Mouse (Mus musculus): ENCODE measurements around the gene Olfr23. TPM values are rescaled to one million over a fixed set of nuclear protein-coding genes. Genes with fewer than 3 reads are reported as not detected.
"Not testable (repeated sequence)": the region's sequence is repeated elsewhere in the genome, so short reads cannot be mapped to it uniquely, and the experiment has no call there.

Gene Olfr23
- total RNA-seq (2015; ENCODE audit: low replicate concordance) (not detected in 2 replicates), total RNA-seq (2017; ENCODE audit: low replicate concordance) (not detected in 2 replicates)

DNA sequence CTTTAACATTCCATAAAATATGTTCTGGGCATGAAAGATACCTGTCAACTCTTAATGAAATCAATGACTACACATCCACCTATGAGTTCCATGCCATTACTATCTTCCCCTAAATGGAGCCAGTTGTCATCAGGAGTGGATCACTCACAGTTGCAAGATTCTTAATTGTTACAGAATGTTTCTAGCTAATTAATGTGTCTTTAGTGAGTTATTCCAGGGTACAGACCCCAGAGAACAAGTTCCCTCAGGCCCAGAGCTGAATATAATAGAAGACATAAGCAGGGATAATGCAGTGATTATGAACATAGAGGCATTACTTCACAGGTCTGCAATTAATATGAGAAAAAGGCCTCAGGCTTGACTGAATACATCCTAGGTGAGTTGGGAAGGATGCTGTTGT, at the start of gene Olfr23:
Olfr23 (plus strand) TSS at position 301 of the 400 bp plus-strand sequence.
- ATAC-seq (replicated peaks; ENCODE audit: low FRiP score, poor library complexity, severe bottlenecking): no peak

- no peak for ATAC-seq (replicated peaks; ENCODE audit: low FRiP score, poor library complexity, severe bottlenecking)
Measured at GRCm38 (mm10) chr11:73890671-73891070, 45.8 kb upstream of the Olfr23 start, which contains the start of gene Olfr394. Gene Olfr394 (minus strand): TSS chr11:73890771.

- not testable (repeated sequence) for ATAC-seq (replicated peaks; ENCODE audit: low FRiP score, poor library complexity, severe bottlenecking)
Measured at GRCm38 (mm10) chr11:73909199-73909598, 27.3 kb upstream of the Olfr23 start, which contains the start of gene Olfr395. Gene Olfr395 (minus strand): TSS chr11:73909299.

DNA sequence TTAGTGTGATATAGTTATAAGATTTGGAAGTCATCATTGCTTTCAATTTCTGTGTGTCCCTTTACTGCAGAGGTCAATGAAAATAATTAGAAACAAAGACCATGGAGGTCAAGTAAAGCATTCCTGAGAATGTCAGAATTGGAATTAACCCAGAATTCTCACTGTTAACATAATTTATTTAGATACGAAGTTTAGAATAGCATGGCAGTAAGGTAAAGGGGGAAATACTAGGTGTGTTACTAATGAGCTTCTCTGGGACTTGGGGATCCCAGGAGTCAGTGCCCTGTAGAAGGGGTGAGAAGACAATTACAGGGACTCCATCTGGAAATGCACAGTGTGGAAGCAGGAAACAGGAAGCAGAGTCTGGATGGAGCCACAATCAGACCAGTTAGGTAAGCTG, 24.0 kb downstream of the Olfr23 start, which contains the start of gene Olfr397:
Olfr397 (plus strand) TSS at position 301 of the 400 bp plus-strand sequence.
- no peak for ATAC-seq (replicated peaks; ENCODE audit: low FRiP score, poor library complexity, severe bottlenecking)

DNA sequence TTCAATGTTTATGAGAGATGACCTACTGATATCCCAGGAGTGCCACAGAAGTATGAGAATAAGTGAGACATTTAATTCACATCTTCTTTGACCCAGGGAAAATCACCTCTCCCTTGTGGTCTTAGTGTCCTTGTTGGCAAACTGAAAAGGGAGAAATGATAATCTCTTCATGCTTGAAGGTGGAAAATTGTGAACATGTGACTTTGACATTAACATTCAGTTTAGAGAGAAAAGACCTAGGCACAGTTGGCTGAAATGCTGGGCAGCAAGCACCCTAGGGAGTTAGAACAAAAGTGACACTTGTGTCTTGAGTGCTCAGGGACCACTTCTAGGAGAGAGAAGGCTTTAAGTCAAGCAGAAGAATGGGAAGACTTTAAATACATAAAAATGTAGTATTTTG, 53.8 kb downstream of the Olfr23 start, which contains the start of gene Olfr398:
Olfr398 (minus strand) TSS at position 101 of the 400 bp plus-strand sequence.
- ATAC-seq (replicated peaks; ENCODE audit: low FRiP score, poor library complexity, severe bottlenecking): no peak

Other genes with a start within 250 kb of the Olfr23 start
- gene Zfp735, start 247.9 kb upstream of the Olfr23 start, total RNA-seq (2015; ENCODE audit: low replicate concordance): not detected in 2 replicates
- not detected in 2 replicates for gene Zfp735, start 247.9 kb upstream of the Olfr23 start, total RNA-seq (2017; ENCODE audit: low replicate concordance)
- gene Olfr389, start 156.0 kb upstream of the Olfr23 start, total RNA-seq (2015; ENCODE audit: low replicate concordance): not detected in 2 replicates
- gene Olfr389, start 156.0 kb upstream of the Olfr23 start, total RNA-seq (2017; ENCODE audit: low replicate concordance): not detected in 2 replicates
- not detected in 2 replicates for gene Olfr390, start 153.7 kb upstream of the Olfr23 start, total RNA-seq (2015; ENCODE audit: low replicate concordance)
- gene Olfr390, start 153.7 kb upstream of the Olfr23 start, total RNA-seq (2017; ENCODE audit: low replicate concordance): not detected in 2 replicates
- gene Olfr391-ps, start 133.6 kb upstream of the Olfr23 start, total RNA-seq (2015; ENCODE audit: low replicate concordance): not detected in 2 replicates
- gene Olfr391-ps, start 133.6 kb upstream of the Olfr23 start, total RNA-seq (2017; ENCODE audit: low replicate concordance): not detected in 2 replicates
- not detected in 2 replicates for gene Olfr392, start 119.6 kb upstream of the Olfr23 start, total RNA-seq (2015; ENCODE audit: low replicate concordance)
- 0.51 TPM in 1 of 2 replicates, not detected in the other for gene Olfr392, start 119.6 kb upstream of the Olfr23 start, total RNA-seq (2017; ENCODE audit: low replicate concordance)
- not detected in 2 replicates for gene Olfr393, start 85.2 kb upstream of the Olfr23 start, total RNA-seq (2015; ENCODE audit: low replicate concordance)
- not detected in 2 replicates for gene Olfr393, start 85.2 kb upstream of the Olfr23 start, total RNA-seq (2017; ENCODE audit: low replicate concordance)
- gene Olfr394, start 45.9 kb upstream of the Olfr23 start, total RNA-seq (2015; ENCODE audit: low replicate concordance): not detected in 2 replicates
- under 0.01 TPM in 1 of 2 replicates, not detected in the other for gene Olfr394, start 45.9 kb upstream of the Olfr23 start, total RNA-seq (2017; ENCODE audit: low replicate concordance)
- not detected in 2 replicates for gene Olfr395, start 27.4 kb upstream of the Olfr23 start, total RNA-seq (2015; ENCODE audit: low replicate concordance)
- gene Olfr395, start 27.4 kb upstream of the Olfr23 start, total RNA-seq (2017; ENCODE audit: low replicate concordance): not detected in 2 replicates
- not detected in 2 replicates for gene Olfr397, start 24.1 kb downstream of the Olfr23 start, total RNA-seq (2015; ENCODE audit: low replicate concordance)
- gene Olfr397, start 24.1 kb downstream of the Olfr23 start, total RNA-seq (2017; ENCODE audit: low replicate concordance): 0.28 TPM in 1 of 2 replicates, not detected in the other
- gene Olfr398, start 53.7 kb downstream of the Olfr23 start, total RNA-seq (2015; ENCODE audit: low replicate concordance): not detected in 2 replicates
- gene Olfr398, start 53.7 kb downstream of the Olfr23 start, total RNA-seq (2017; ENCODE audit: low replicate concordance): not detected in 2 replicates
- not detected in 2 replicates for gene Olfr139, start 119.9 kb downstream of the Olfr23 start, total RNA-seq (2015; ENCODE audit: low replicate concordance)
- gene Olfr139, start 119.9 kb downstream of the Olfr23 start, total RNA-seq (2017; ENCODE audit: low replicate concordance): not detected in 2 replicates
- gene Olfr399, start 119.9 kb downstream of the Olfr23 start, total RNA-seq (2015; ENCODE audit: low replicate concordance): not detected in 2 replicates
- gene Olfr399, start 119.9 kb downstream of the Olfr23 start, total RNA-seq (2017; ENCODE audit: low replicate concordance): not detected in 2 replicates
- not detected in 2 replicates for gene Zfp616, start 133.3 kb downstream of the Olfr23 start, total RNA-seq (2015; ENCODE audit: low replicate concordance)
- not detected in 2 replicates for gene Zfp616, start 133.3 kb downstream of the Olfr23 start, total RNA-seq (2017; ENCODE audit: low replicate concordance)
- not detected in 2 replicates for gene Olfr401, start 177.0 kb downstream of the Olfr23 start, total RNA-seq (2015; ENCODE audit: low replicate concordance)
- gene Olfr401, start 177.0 kb downstream of the Olfr23 start, total RNA-seq (2017; ENCODE audit: low replicate concordance): not detected in 2 replicates
- not detected in 2 replicates for gene Olfr402, start 216.9 kb downstream of the Olfr23 start, total RNA-seq (2015; ENCODE audit: low replicate concordance)
- not detected in 2 replicates for gene Olfr402, start 216.9 kb downstream of the Olfr23 start, total RNA-seq (2017; ENCODE audit: low replicate concordance)
- gene Olfr403, start 249.6 kb downstream of the Olfr23 start, total RNA-seq (2015; ENCODE audit: low replicate concordance): not detected in 2 replicates
- not detected in 2 replicates for gene Olfr403, start 249.6 kb downstream of the Olfr23 start, total RNA-seq (2017; ENCODE audit: low replicate concordance)